Mouse (Mus musculus) heart, embryonic 13.5 days (tissue): ENCODE data around the gene Zfp46. TPM values are rescaled to one million over a fixed set of nuclear protein-coding genes. Genes with fewer than 3 reads are reported as not detected.

Experiments
- polyA plus RNA-seq: library from polyadenylated mRNA; unstranded; fragments of >200 nt; fragmentation: Nextera tagmentation; extraction: Ambion mirVana; gene quantifications from 2 replicates; pipeline ENCODE4 v1.2.1, GENCODE M21; 2015

Gene Zfp46
- polyA plus RNA-seq, 1 experiment from 2014 or later: 18.3 TPM

Other genes starting within 250 kb of the Zfp46 start
- 270 and 324 TPM in 2 replicates for gene Rpl11, start 231.3 kb upstream of the Zfp46 start, polyA plus RNA-seq
- gene Id3, start 141.2 kb upstream of the Zfp46 start, polyA plus RNA-seq: 288 and 305 TPM in 2 replicates
- 6.2 and 6.6 TPM in 2 replicates for gene E2f2, start 112.3 kb upstream of the Zfp46 start, polyA plus RNA-seq
- gene Asap3, start 78.3 kb upstream of the Zfp46 start, polyA plus RNA-seq: 2.6 and 3.4 TPM in 2 replicates
- 58.8 and 62.7 TPM in 2 replicates for gene Tcea3, start 37.0 kb upstream of the Zfp46 start, polyA plus RNA-seq
- 109 and 116 TPM in 2 replicates for gene Hnrnpr, start 26.3 kb downstream of the Zfp46 start, polyA plus RNA-seq
- gene Htr1d, start 138.8 kb downstream of the Zfp46 start, polyA plus RNA-seq: 0.16 TPM in 1 of 2 replicates, not detected in the other
- 0.17 TPM in 1 of 2 replicates, not detected in the other for gene 6030445D17Rik, start 177.6 kb downstream of the Zfp46 start, polyA plus RNA-seq
- 89.2 and 100 TPM in 2 replicates for gene Luzp1, start 185.1 kb downstream of the Zfp46 start, polyA plus RNA-seq